Mouse (Mus musculus): ENCODE measurements around the gene Rnf215. TPM values are rescaled to one million over a fixed set of nuclear protein-coding genes. Genes with fewer than 3 reads are reported as not detected.
"Not testable (repeated sequence)": the region's sequence is repeated elsewhere in the genome, so short reads cannot be mapped to it uniquely, and the experiment has no call there.

Gene Rnf215
- polyA plus RNA-seq, 1 experiment = 9.1 TPM

GRCm38 (mm10) chr11:4159808-4160708, 25.1 kb downstream of the Rnf215 start, which contains the start of the genes Ccdc157 and Sf3a1:
Gene Ccdc157, minus strand, starts transcription at chr11:4160293.
Gene Sf3a1, plus strand, starts transcription at chr11:4160350.
- Histone ChIP-seq H3K36me3 (replicated peaks; ENCODE audit: low read length) (peaks cover 38% of the 10 kb centered on the region), H3K4me1 (peaks cover 59% of the 10 kb centered on the region), H3K4me3 (replicated peaks) (peak within 1 kb of the TSS; percentile 99), H3K27me3 (replicated peaks) (no peaks in the 10 kb centered on the region), H3K9me3 (0 out of 2 replicates have a peak, but pooled peaks cover under 1% of the 10 kb centered on the region)
- TF ChIP-seq FLI1 (IDR thresholded peaks at IDR 0.05; ENCODE audit: low read length) = peak; percentile 70; the same call in 1 of the 2 replicates
- TF ChIP-seq GATA1 (IDR thresholded peaks at IDR 0.05; ENCODE audit: borderline replicate concordance, low read length) = no peak

GRCm38 (mm10) chr11:4160758-4161480, 25.9 kb downstream of the Rnf215 start:
- Histone ChIP-seq H3K4me3 (replicated peaks) (peak overlapping the region; percentile 99), H3K9me3 (no peaks in the 10 kb centered on the region), H3K4me1 (peaks cover 67% of the 10 kb centered on the region), H3K27me3 (replicated peaks) (no peaks in the 10 kb centered on the region), H3K36me3 (replicated peaks; ENCODE audit: low read length) (peaks cover 46% of the 10 kb centered on the region)
- TF ChIP-seq FLI1 (IDR thresholded peaks at IDR 0.05; ENCODE audit: low read length) (no peak), GATA1 (IDR thresholded peaks at IDR 0.05; ENCODE audit: borderline replicate concordance, low read length) (no peak)

- no peak overlapping the region for H3K4me3 ChIP-seq (replicated peaks)
- H3K27me3 ChIP-seq (replicated peaks) = no peaks in the 10 kb centered on the region
- no peaks in the 10 kb centered on the region for H3K9me3 ChIP-seq
- peaks cover 84% of the 10 kb centered on the region for H3K36me3 ChIP-seq (replicated peaks; ENCODE audit: low read length)
- peaks cover 67% of the 10 kb centered on the region for H3K4me1 ChIP-seq
- TF ChIP-seq GATA1 (IDR thresholded peaks at IDR 0.05; ENCODE audit: borderline replicate concordance, low read length) (no peak), FLI1 (IDR thresholded peaks at IDR 0.05; ENCODE audit: low read length) (no peak)
Observed at GRCm38 (mm10) chr11:4164701-4165100, 29.7 kb downstream of the Rnf215 start.

GRCm38 (mm10) chr11:4166467-4167090, 31.6 kb downstream of the Rnf215 start:
- TF ChIP-seq GATA1 (IDR thresholded peaks at IDR 0.05; ENCODE audit: borderline replicate concordance, low read length) (no peak), FLI1 (IDR thresholded peaks at IDR 0.05; ENCODE audit: low read length) (no peak)
- H3K4me3 ChIP-seq (replicated peaks) = no peak overlapping the region
- peaks cover 55% of the 10 kb centered on the region for H3K4me1 ChIP-seq
- H3K36me3 ChIP-seq (replicated peaks; ENCODE audit: low read length) = peaks cover 98% of the 10 kb centered on the region
- no peaks in the 10 kb centered on the region for H3K9me3 ChIP-seq
- H3K27me3 ChIP-seq (replicated peaks) = no peaks in the 10 kb centered on the region

DNA sequence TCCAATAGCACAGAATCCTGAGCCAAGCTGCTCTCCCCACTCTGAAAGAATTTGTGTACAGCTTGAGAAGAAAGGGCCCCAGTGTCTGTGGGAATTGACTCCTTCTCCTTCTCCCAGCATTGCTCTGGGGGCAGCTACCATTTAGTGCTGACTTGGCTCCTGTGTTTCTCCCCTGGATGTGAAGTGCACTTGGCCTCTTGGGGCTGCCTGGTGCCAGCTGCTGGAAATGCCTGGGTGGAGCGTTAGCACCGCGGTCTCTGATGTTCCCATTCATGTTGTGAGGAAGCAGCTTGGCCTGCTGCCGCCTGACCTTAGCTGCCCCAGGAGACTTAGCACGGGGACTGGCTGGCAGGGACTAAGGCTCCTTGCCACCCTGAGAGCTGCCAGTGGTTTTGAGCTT, 39.6 kb downstream of the Rnf215 start:
- Histone ChIP-seq H3K4me3 (replicated peaks) (no peak overlapping the region), H3K27me3 (replicated peaks) (no peaks in the 10 kb centered on the region), H3K36me3 (replicated peaks; ENCODE audit: low read length) (peaks cover 100% of the 10 kb centered on the region), H3K4me1 (0 out of 2 replicates have a peak, but pooled peaks cover 4% of the 10 kb centered on the region), H3K9me3 (no peaks in the 10 kb centered on the region)
- no peak for TF ChIP-seq FLI1 (IDR thresholded peaks at IDR 0.05; ENCODE audit: low read length)

- Histone ChIP-seq H3K4me3 (replicated peaks) (no peak overlapping the region), H3K36me3 (replicated peaks; ENCODE audit: low read length) (peaks cover 99% of the 10 kb centered on the region), H3K27me3 (replicated peaks) (no peaks in the 10 kb centered on the region), H3K4me1 (0 out of 2 replicates have a peak, but pooled peaks cover 4% of the 10 kb centered on the region), H3K9me3 (no peaks in the 10 kb centered on the region)
- TF ChIP-seq GATA1 (IDR thresholded peaks at IDR 0.05; ENCODE audit: borderline replicate concordance, low read length) (no peak), FLI1 (IDR thresholded peaks at IDR 0.05; ENCODE audit: low read length) (no peak)
Observed at GRCm38 (mm10) chr11:4177716-4178115, 42.7 kb downstream of the Rnf215 start.

- H3K4me1 ChIP-seq = peaks cover 6% of the 10 kb centered on the region
- H3K9me3 ChIP-seq = no peaks in the 10 kb centered on the region
- TF ChIP-seq GATA1 (IDR thresholded peaks at IDR 0.05; ENCODE audit: borderline replicate concordance, low read length) = no peak
- TF ChIP-seq FLI1 (IDR thresholded peaks at IDR 0.05; ENCODE audit: low read length) = no peak
- H3K27me3 ChIP-seq (replicated peaks) = no peaks in the 10 kb centered on the region
- no peak overlapping the region for H3K4me3 ChIP-seq (replicated peaks)
- peaks cover 61% of the 10 kb centered on the region for H3K36me3 ChIP-seq (replicated peaks; ENCODE audit: low read length)
Observed at GRCm38 (mm10) chr11:4182061-4182460, 47.1 kb downstream of the Rnf215 start.

- H3K36me3 ChIP-seq (replicated peaks; ENCODE audit: low read length) = peaks cover 47% of the 10 kb centered on the region
- peaks cover 10% of the 10 kb centered on the region for H3K27me3 ChIP-seq (replicated peaks)
- peaks cover 16% of the 10 kb centered on the region for H3K4me1 ChIP-seq
- TF ChIP-seq FLI1 (IDR thresholded peaks at IDR 0.05; ENCODE audit: low read length) (no peak), GATA1 (IDR thresholded peaks at IDR 0.05; ENCODE audit: borderline replicate concordance, low read length) (no peak)
- no peaks in the 10 kb centered on the region for H3K9me3 ChIP-seq
- H3K4me3 ChIP-seq (replicated peaks) = no peak overlapping the region
Observed at GRCm38 (mm10) chr11:4183511-4183910, 48.5 kb downstream of the Rnf215 start.

DNA sequence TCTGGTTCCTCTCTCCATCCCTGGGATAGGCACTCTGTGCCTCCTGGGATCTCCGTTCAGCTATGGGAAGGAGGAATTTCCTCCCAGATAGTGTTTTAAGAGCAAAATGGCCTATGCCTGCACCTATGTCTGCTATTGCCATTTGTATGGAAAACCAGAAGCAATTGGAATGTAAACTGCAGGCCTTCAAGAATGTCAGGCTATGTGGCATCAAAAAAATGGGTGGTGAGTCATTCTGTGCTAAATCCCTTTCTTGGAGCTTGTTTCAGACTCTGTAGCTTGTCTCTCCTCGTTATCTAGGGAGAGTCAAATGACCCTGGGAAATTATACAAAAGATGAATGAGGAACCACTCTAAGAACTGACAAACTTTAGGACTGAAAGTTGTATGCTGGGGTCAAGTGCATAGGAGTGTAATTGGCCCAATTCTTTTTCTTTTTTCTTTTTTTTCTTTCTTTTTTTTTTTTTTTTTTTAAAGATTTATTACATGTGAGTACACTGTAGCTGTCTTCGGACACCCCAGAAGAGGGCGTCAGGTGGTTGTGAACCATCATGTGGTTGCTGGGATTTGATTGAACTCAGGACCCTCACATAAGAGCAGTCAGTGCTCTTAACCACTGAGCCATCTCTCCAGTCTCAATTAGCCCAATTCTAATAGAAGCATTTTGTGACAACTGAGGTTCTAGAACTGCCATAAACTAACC, 49.4 kb downstream of the Rnf215 start:
- Histone ChIP-seq H3K9me3 (no peaks in the 10 kb centered on the region), H3K36me3 (replicated peaks; ENCODE audit: low read length) (peaks cover 38% of the 10 kb centered on the region), H3K4me1 (peaks cover 16% of the 10 kb centered on the region), H3K4me3 (replicated peaks) (no peak overlapping the region), H3K27me3 (replicated peaks) (peaks cover 10% of the 10 kb centered on the region)
- TF ChIP-seq FLI1 (IDR thresholded peaks at IDR 0.05; ENCODE audit: low read length) (no peak), GATA1 (IDR thresholded peaks at IDR 0.05; ENCODE audit: borderline replicate concordance, low read length) (no peak)

DNA sequence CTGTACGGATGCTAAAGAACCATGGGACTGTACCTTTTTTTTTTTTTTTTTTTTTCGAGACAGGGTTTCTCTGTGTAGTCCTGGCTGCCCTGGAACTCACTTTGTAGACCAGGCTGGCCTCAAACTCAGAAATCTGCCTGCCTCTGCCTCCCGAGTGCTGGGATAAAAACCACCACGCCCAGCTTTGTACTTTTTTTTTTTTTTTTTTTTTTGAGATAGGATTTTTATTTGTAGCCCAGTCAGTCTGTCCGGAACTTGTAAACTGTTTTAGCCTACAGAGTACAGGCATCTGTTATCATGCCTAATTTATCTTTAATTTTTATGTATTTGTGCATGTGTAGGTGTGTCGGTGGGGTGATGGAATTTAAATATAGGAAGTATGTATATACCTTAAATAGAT, 50.5 kb downstream of the Rnf215 start:
- Histone ChIP-seq H3K36me3 (replicated peaks; ENCODE audit: low read length) (peaks cover 27% of the 10 kb centered on the region), H3K4me1 (peaks cover 23% of the 10 kb centered on the region)
- H3K9me3 ChIP-seq; H3K27me3 ChIP-seq (replicated peaks); H3K4me3 ChIP-seq (replicated peaks): not testable (repeated sequence)
